Mouse (Mus musculus) layer of hippocampus, adult 2 months (tissue): Measurements from ENCODE around the gene Zfp652. TPM values are rescaled to one million over a fixed set of nuclear protein-coding genes. Genes with fewer than 3 reads are reported as not detected.

Source experiments
- DNase-seq, 2 experiments: peaks; one replicate each; pipeline ENCODE4 v3.0.0; 2022; ENCODE audit warnings: low spot score in 2 of 2
- H3K27ac ChIP-seq: fragments of 200-600 bp; 2 replicates; pipeline ENCODE4 v1.8.1; 2022
- H3K4me3 ChIP-seq: fragments of 200-600 bp; 2 replicates; pipeline ENCODE4 v1.8.1; 2022; ENCODE audit warnings: mild to moderate bottlenecking
- CTCF ChIP-seq: fragments of 200-600 bp; conservative IDR thresholded peaks from 2 replicates; pipeline ENCODE4 v1.8.1; 2022; ENCODE audit warnings: antibody characterized with exemption, mild to moderate bottlenecking, moderate library complexity
- total RNA-seq, 2 experiments: library from RNA; stranded (reverse); gene quantifications; 2 replicates each; pipeline ENCODE4 v1.2.3; 2021

Zfp652 gene
- total RNA-seq, 2 experiments from 2014 or later = 49.0 to 50.5 TPM

DNA sequence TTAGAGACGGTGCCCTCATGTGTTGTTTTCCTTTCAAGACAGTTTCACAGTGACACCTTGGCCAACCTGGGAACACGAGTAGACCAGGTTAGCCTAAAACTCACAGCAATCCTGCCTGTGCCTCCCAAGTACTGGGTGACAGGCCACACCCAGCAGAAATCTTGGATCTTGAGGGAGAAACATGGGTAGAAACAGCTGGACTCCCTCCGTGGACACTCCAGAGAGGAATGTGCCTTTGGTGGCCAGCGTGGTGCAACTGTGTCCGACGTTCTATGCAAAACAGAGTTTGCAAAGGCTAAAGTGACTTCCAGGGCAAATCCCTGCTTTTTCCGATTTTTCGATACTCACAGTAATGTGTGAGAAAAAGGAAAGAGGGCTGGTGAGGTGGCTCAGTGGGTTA lies 68.0 kb downstream of the Zfp652 start:
- no peak for DNase-seq
- Histone ChIP-seq H3K27ac (no peak overlapping the region), H3K4me3 (no peak overlapping the region)
- TF ChIP-seq CTCF = no peak

- no peak for DNase-seq
- Histone ChIP-seq H3K27ac (no peak overlapping the region), H3K4me3 (no peak overlapping the region)
- TF ChIP-seq CTCF = no peak
Observed at GRCm38 (mm10) chr11:95781557-95781956, 69.1 kb downstream of the Zfp652 start.

GRCm38 (mm10) chr11:95783457-95783856 lies 71.0 kb downstream of the Zfp652 start:
- TF ChIP-seq CTCF = no peak

DNA sequence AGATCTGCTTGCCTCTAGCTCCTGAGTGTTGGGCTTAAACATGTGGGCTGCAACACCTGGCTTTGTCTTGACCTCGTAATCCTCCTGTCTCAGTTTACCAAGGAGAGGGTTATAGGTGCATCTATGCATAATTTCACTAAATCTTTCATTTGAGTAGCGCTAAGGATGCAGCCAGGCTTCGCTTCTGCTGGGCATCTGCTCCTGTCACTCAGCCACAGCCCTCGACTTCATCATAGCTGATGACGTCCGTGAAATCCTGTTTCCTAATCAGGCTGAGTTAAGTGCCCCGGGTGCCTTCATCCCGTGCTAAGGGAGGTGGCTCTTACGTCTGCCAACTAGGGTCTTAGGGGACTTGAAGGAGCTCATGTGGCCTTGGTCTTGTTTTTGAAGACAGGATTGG lies 71.5 kb downstream of the Zfp652 start:
- no peak for TF ChIP-seq CTCF
- H3K27ac ChIP-seq = no peak overlapping the region
- no peak for DNase-seq
- no peak overlapping the region for H3K4me3 ChIP-seq

More at GRCm38 (mm10) chr11:95783457-95783856, 71.0 kb downstream of the Zfp652 start:
- no peak for DNase-seq
- Histone ChIP-seq H3K27ac (no peak overlapping the region), H3K4me3 (no peak overlapping the region)

- no peak for DNase-seq
- peak; percentile 61 for TF ChIP-seq CTCF
- H3K4me3 ChIP-seq = no peak overlapping the region
- no peak overlapping the region for H3K27ac ChIP-seq
Observed at GRCm38 (mm10) chr11:95785675-95786074, 73.2 kb downstream of the Zfp652 start.

GRCm38 (mm10) chr11:95786511-95786910 lies 74.0 kb downstream of the Zfp652 start:
- no peak for TF ChIP-seq CTCF
- DNase-seq = no peak

DNA sequence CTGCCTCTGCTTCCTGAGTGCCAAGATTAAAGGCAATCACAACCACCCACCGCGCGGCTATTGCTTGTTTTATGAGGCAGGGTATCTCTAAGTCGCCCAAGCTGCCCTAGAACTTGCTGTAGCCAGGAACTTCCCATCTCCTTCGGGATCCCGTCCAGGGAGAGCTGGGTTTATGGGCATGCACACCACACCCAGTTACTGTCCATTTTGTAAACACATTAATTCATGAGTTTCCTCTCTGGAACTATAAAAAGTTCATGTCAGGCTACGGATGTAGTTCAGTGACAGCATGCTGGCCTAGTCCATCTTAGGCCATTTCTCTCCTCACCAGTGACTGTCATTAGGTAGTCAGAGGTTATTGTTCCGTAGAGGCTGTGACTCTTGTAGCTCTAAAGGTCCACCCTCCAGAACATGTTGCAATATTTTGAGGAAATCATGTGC lies 77.0 kb downstream of the Zfp652 start:
- no peak overlapping the region for H3K4me3 ChIP-seq
- DNase-seq = no peak
- no peak for TF ChIP-seq CTCF
- H3K27ac ChIP-seq = no peak overlapping the region

More at GRCm38 (mm10) chr11:95786511-95786910, 74.0 kb downstream of the Zfp652 start:
- Histone ChIP-seq H3K4me3 (no peak overlapping the region), H3K27ac (no peak overlapping the region)

DNA sequence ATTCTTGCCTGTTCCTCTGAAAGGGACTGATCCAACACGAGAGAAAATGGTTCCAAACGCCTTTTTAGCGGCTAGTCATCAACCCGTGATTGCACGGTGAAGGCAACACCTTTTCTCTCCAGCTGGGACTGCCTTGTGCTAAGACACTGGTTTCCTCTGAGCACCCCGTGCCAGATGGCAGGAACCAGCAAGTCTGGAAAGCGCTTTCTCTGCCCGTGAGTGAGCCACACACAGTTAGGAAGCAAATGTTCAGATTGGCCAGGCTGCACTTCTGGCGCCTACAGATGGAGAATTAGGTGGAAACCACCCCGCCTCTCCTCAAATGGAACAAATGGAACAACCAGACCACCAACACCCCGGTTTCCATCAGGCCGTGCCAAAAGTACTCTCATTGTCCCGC lies 79.3 kb downstream of the Zfp652 start:
- Histone ChIP-seq H3K4me3 (no peak overlapping the region), H3K27ac (peak overlapping the region; percentile 53; the same call in 1 of the 2 replicates)
- TF ChIP-seq CTCF = no peak
- DNase-seq = peak; percentile 73 to 81

- Histone ChIP-seq H3K27ac (no peak overlapping the region), H3K4me3 (no peak overlapping the region)
- TF ChIP-seq CTCF = no peak
- no peak for DNase-seq
Observed at GRCm38 (mm10) chr11:95792950-95793509, 80.6 kb downstream of the Zfp652 start.

DNA sequence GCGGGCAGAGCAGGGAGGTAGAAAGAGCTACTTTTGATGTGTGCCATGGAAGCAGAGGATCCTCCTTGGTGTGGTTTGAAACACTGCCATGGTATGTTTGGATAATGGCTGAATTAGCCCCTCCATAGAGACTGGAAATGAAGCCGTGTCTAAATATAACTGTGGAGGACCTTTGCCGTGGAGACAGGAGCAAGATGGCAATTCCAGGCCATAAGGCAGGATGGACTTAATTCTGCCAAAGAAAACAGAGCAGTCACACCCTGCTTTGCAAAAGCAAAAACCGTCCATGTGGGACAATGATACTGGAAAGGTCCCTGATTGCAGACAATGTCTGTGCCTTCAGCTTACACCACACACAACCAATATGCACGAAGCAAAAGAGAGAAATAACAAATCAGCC lies 81.7 kb downstream of the Zfp652 start:
- DNase-seq = no peak
- no peak for TF ChIP-seq CTCF
- Histone ChIP-seq H3K27ac (no peak overlapping the region), H3K4me3 (no peak overlapping the region)

DNA sequence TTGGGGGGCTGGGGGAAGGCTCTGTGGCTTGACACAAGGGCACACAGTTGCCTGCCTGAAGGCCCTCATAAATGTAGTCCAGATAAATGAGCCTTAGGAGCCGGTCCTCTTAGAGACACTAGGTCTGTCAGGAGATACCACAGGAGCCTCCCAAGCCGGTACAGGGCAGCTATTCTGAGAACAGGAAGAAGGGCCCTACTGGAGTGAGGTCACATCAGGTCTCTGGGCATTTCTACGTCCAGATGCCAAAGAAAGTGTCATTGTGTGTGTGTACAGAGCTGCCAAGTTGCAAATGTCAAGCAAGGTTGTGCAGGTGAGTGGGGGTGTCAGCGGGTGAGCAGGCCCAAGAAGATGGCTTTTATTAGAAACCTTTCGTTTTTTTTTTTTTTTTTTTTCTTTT lies 83.1 kb downstream of the Zfp652 start:
- no peak for DNase-seq
- no peak for TF ChIP-seq CTCF
- H3K4me3 ChIP-seq = no peak overlapping the region
- H3K27ac ChIP-seq = no peak overlapping the region

GRCm38 (mm10) chr11:95805010-95805409 lies 92.5 kb downstream of the Zfp652 start:
- DNase-seq = no peak
- H3K4me3 ChIP-seq = no peak overlapping the region
- no peak for TF ChIP-seq CTCF
- no peak overlapping the region for H3K27ac ChIP-seq

DNA sequence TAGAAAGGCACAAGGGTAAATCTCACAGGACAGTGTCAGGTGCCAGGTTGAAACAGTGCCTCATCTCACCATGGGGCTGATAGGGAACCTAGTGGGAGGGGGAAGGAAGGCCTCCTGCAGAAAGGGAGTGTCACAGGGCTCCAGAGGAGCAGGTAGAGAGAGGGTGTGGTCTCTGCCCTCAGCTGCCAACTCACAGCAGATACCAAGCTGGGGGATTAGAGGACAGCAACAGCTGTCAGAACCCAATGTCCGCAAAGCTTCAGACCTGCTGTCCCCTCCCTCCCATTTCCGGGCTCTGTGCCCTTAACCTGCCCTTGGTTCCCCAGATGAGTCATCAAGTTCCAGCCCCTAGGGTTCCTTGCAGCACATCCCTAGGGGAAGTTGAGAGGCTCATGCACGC lies 93.1 kb downstream of the Zfp652 start:
- no peak for DNase-seq

DNA sequence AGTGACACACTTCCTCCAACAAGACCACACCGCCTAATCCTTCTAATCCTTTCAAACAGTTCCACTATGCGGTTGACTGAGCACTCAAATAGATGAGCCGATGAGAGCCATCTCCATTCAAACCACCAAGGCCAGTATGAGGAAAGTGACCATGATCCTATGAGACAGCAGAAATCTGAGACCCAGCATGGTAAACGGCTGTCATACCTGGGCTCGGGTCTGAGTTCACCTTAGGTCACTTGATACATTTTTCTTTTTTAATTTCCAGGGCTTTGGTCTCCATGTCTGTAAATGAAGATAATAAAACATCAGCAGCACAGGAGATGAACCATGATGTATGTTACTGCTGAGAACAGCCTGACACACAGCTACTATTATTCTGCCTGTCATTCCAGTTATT lies 95.4 kb downstream of the Zfp652 start:
- H3K4me3 ChIP-seq = no peak overlapping the region
- no peak overlapping the region for H3K27ac ChIP-seq
- no peak for TF ChIP-seq CTCF
- DNase-seq = no peak

More for the DNA sequence above, 93.1 kb downstream of the Zfp652 start:
- H3K4me3 ChIP-seq = no peak overlapping the region
- TF ChIP-seq CTCF = no peak
- H3K27ac ChIP-seq = no peak overlapping the region
